Mouse (Mus musculus): Measurements from ENCODE around the gene 1700020N01Rik. TPM values are rescaled to one million over a fixed set of nuclear protein-coding genes. Genes with fewer than 3 reads are reported as not detected.
A peak's percentile ranks its signal among the peaks of the same experiment; 100 is the strongest.

The 1700020N01Rik gene
- polyA plus RNA-seq, 1 experiment from 2014 or later, result not detected

- no peaks in the 10 kb centered on the region for H3K4me1 ChIP-seq (ENCODE audit: control insufficient read depth, low read depth, low read length)
- no peak overlapping the region for H3K4me3 ChIP-seq (ENCODE audit: low read depth, low read length)
- no peaks in the 10 kb centered on the region for H3K27me3 ChIP-seq (ENCODE audit: control insufficient read depth, insufficient read depth, low read depth, low read length)
- WGBS (ENCODE audit: insufficient replicate concordance), result 57% methylated on average over 4 of the region's 4 CpGs
- H3K9ac ChIP-seq (ENCODE audit: low read depth, low read length), result no peak overlapping the region
- no peaks in the 10 kb centered on the region for H3K9me3 ChIP-seq (replicated peaks; ENCODE audit: control insufficient read depth, low read length)
- no peak for ATAC-seq (ENCODE audit: low read depth)
- H3K27ac ChIP-seq (ENCODE audit: low read length), result no peak overlapping the region
- no peaks in the 10 kb centered on the region for H3K36me3 ChIP-seq (ENCODE audit: control insufficient read depth, insufficient read depth)
- no peak overlapping the region for H3K4me2 ChIP-seq (ENCODE audit: low read depth, low read length)
Observed at GRCm38 (mm10) chr10:21635988-21636710, 43.2 kb downstream of the 1700020N01Rik start.

- Histone ChIP-seq H3K4me1 (ENCODE audit: control insufficient read depth, low read depth, low read length) (no peaks in the 10 kb centered on the region), H3K27me3 (ENCODE audit: control insufficient read depth, insufficient read depth, low read depth, low read length) (no peaks in the 10 kb centered on the region), H3K36me3 (ENCODE audit: control insufficient read depth, insufficient read depth) (no peaks in the 10 kb centered on the region), H3K4me2 (ENCODE audit: low read depth, low read length) (no peak overlapping the region), H3K27ac (ENCODE audit: low read length) (no peak overlapping the region), H3K9ac (ENCODE audit: low read depth, low read length) (no peak overlapping the region), H3K9me3 (replicated peaks; ENCODE audit: control insufficient read depth, low read length) (no peaks in the 10 kb centered on the region), H3K4me3 (ENCODE audit: low read depth, low read length) (no peak overlapping the region)
- WGBS (ENCODE audit: insufficient replicate concordance), result 24% methylated on average over 6 of the region's 6 CpGs
- ATAC-seq (ENCODE audit: low read depth), result no peak
Observed at GRCm38 (mm10) chr10:21636711-21637081, 43.8 kb downstream of the 1700020N01Rik start.

- no peaks in the 10 kb centered on the region for H3K36me3 ChIP-seq (ENCODE audit: control insufficient read depth, insufficient read depth)
- H3K27ac ChIP-seq (ENCODE audit: low read length), result no peak overlapping the region
- H3K9ac ChIP-seq (ENCODE audit: low read depth, low read length), result no peak overlapping the region
- no peaks in the 10 kb centered on the region for H3K9me3 ChIP-seq (replicated peaks; ENCODE audit: control insufficient read depth, low read length)
- 62% methylated on average over 4 of the region's 4 CpGs for WGBS (ENCODE audit: insufficient replicate concordance)
- H3K4me3 ChIP-seq (ENCODE audit: low read depth, low read length), result no peak overlapping the region
- H3K4me2 ChIP-seq (ENCODE audit: low read depth, low read length), result no peak overlapping the region
- no peaks in the 10 kb centered on the region for H3K27me3 ChIP-seq (ENCODE audit: control insufficient read depth, insufficient read depth, low read depth, low read length)
- H3K4me1 ChIP-seq (ENCODE audit: control insufficient read depth, low read depth, low read length), result no peaks in the 10 kb centered on the region
- ATAC-seq (ENCODE audit: low read depth), result no peak
Observed at GRCm38 (mm10) chr10:21651388-21651787, 58.4 kb downstream of the 1700020N01Rik start.

- H3K4me3 ChIP-seq (ENCODE audit: low read depth, low read length), result no peak overlapping the region
- no peak for ATAC-seq (ENCODE audit: low read depth)
- H3K9me3 ChIP-seq (replicated peaks; ENCODE audit: control insufficient read depth, low read length), result no peaks in the 10 kb centered on the region
- no peak overlapping the region for H3K27ac ChIP-seq (ENCODE audit: low read length)
- H3K4me2 ChIP-seq (ENCODE audit: low read depth, low read length), result no peak overlapping the region
- no peaks in the 10 kb centered on the region for H3K36me3 ChIP-seq (ENCODE audit: control insufficient read depth, insufficient read depth)
- H3K9ac ChIP-seq (ENCODE audit: low read depth, low read length), result no peak overlapping the region
- WGBS (ENCODE audit: insufficient replicate concordance), result 77% methylated on average over 24 of the region's 24 CpGs
- H3K27me3 ChIP-seq (ENCODE audit: control insufficient read depth, insufficient read depth, low read depth, low read length), result no peaks in the 10 kb centered on the region
- no peaks in the 10 kb centered on the region for H3K4me1 ChIP-seq (ENCODE audit: control insufficient read depth, low read depth, low read length)
Observed at GRCm38 (mm10) chr10:21652426-21653345, 59.7 kb downstream of the 1700020N01Rik start.

- Histone ChIP-seq H3K27me3 (ENCODE audit: control insufficient read depth, insufficient read depth, low read depth, low read length) (no peaks in the 10 kb centered on the region), H3K9me3 (replicated peaks; ENCODE audit: control insufficient read depth, low read length) (no peaks in the 10 kb centered on the region), H3K4me1 (ENCODE audit: control insufficient read depth, low read depth, low read length) (no peaks in the 10 kb centered on the region), H3K9ac (ENCODE audit: low read depth, low read length) (no peak overlapping the region), H3K4me2 (ENCODE audit: low read depth, low read length) (no peak overlapping the region), H3K36me3 (ENCODE audit: control insufficient read depth, insufficient read depth) (no peaks in the 10 kb centered on the region), H3K27ac (ENCODE audit: low read length) (no peak overlapping the region), H3K4me3 (ENCODE audit: low read depth, low read length) (no peak overlapping the region)
- 70% methylated on average over 7 of the region's 7 CpGs for WGBS (ENCODE audit: insufficient replicate concordance)
- ATAC-seq (ENCODE audit: low read depth), result no peak
Observed at GRCm38 (mm10) chr10:21653469-21653868, 60.5 kb downstream of the 1700020N01Rik start.

GRCm38 (mm10) chr10:21659576-21660246 is 66.8 kb downstream of the 1700020N01Rik start:
- no peaks in the 10 kb centered on the region for H3K4me1 ChIP-seq (ENCODE audit: control insufficient read depth, low read depth, low read length)
- H3K27me3 ChIP-seq (ENCODE audit: control insufficient read depth, insufficient read depth, low read depth, low read length), result no peaks in the 10 kb centered on the region
- H3K9ac ChIP-seq (ENCODE audit: low read depth, low read length), result no peak overlapping the region
- no peak for ATAC-seq (ENCODE audit: low read depth)
- no peaks in the 10 kb centered on the region for H3K9me3 ChIP-seq (replicated peaks; ENCODE audit: control insufficient read depth, low read length)
- no peak overlapping the region for H3K4me2 ChIP-seq (ENCODE audit: low read depth, low read length)
- H3K36me3 ChIP-seq (ENCODE audit: control insufficient read depth, insufficient read depth), result no peaks in the 10 kb centered on the region
- 60% methylated on average over 8 of the region's 8 CpGs for WGBS (ENCODE audit: insufficient replicate concordance)
- H3K27ac ChIP-seq (ENCODE audit: low read length), result no peak overlapping the region
- no peak overlapping the region for H3K4me3 ChIP-seq (ENCODE audit: low read depth, low read length)

GRCm38 (mm10) chr10:21668976-21669375 is 76.0 kb downstream of the 1700020N01Rik start:
- peak; percentile 27; the same call in 1 of the 2 replicates for ATAC-seq (ENCODE audit: low read depth)
- Histone ChIP-seq H3K4me1 (ENCODE audit: control insufficient read depth, low read depth, low read length) (no peaks in the 10 kb centered on the region), H3K4me3 (ENCODE audit: low read depth, low read length) (no peak overlapping the region), H3K36me3 (ENCODE audit: control insufficient read depth, insufficient read depth) (no peaks in the 10 kb centered on the region), H3K9ac (ENCODE audit: low read depth, low read length) (no peak overlapping the region), H3K27me3 (ENCODE audit: control insufficient read depth, insufficient read depth, low read depth, low read length) (no peaks in the 10 kb centered on the region), H3K27ac (ENCODE audit: low read length) (no peak overlapping the region), H3K9me3 (replicated peaks; ENCODE audit: control insufficient read depth, low read length) (no peaks in the 10 kb centered on the region), H3K4me2 (ENCODE audit: low read depth, low read length) (no peak overlapping the region)
- WGBS (ENCODE audit: insufficient replicate concordance), result 22% methylated on average over 17 of the region's 17 CpGs

GRCm38 (mm10) chr10:21669750-21670161 is 76.8 kb downstream of the 1700020N01Rik start:
- Histone ChIP-seq H3K27ac (ENCODE audit: low read length) (no peak overlapping the region), H3K4me3 (ENCODE audit: low read depth, low read length) (no peak overlapping the region), H3K36me3 (ENCODE audit: control insufficient read depth, insufficient read depth) (no peaks in the 10 kb centered on the region), H3K4me2 (ENCODE audit: low read depth, low read length) (no peak overlapping the region), H3K27me3 (ENCODE audit: control insufficient read depth, insufficient read depth, low read depth, low read length) (no peaks in the 10 kb centered on the region), H3K9ac (ENCODE audit: low read depth, low read length) (no peak overlapping the region), H3K9me3 (replicated peaks; ENCODE audit: control insufficient read depth, low read length) (no peaks in the 10 kb centered on the region), H3K4me1 (ENCODE audit: control insufficient read depth, low read depth, low read length) (no peaks in the 10 kb centered on the region)
- WGBS (ENCODE audit: insufficient replicate concordance), result 25% methylated on average over 11 of the region's 11 CpGs
- no peak for ATAC-seq (ENCODE audit: low read depth)

Data from liver, embryonic 16.5 days (tissue).